Comparison of ENCODE assay signal across 19 mouse cellular contexts in the genomic region with DNA sequence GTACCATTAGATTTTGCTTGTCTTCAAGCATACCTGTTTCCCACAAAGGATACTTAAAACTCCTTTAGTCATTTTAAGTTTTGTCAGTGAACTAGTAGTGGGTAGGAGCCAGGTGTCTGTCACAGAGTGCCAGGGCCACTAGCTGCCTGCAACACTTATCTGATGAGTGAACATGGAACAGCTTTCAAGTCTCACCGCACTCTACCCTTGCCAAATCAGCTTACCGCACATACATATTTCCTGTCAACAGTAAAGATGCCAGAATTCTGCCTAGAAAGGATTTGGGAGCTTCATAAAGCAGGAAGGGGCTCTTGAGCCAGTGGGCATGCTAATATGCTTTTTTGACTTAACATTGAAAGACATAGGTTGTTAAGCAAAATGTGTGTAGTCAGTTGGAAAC.
A peak's percentile ranks its signal among the peaks of the same experiment; 100 is the strongest.
DNase-seq lines count a peak whose midpoint lies in the region; ATAC-seq lines count a peak whose summit lies in the region.
"Had no signal": no experiment of that assay in that cellular context is flagged by ENCODE, and none has a peak within 500 bp of the region (broad histone marks: within the 10 kb centered on the region; RNA-seq: fewer than 3 reads in every experiment).

No protein-coding gene starts in this region.

- intact Hi-C loops in heart, postnatal 10 days (cut with DNase I): loop anchor here (5.0 kb wide), 1 partner anchor 236 kb away; no protein-coding TSS in a partner anchor
- intact Hi-C loops in left cerebral cortex, postnatal 10 days (cut with DNase I): no loop called here

- no peaks in the 10 kb centered on the region for H3K27me3 ChIP-seq in heart, embryonic 10.5 days (ENCODE audit: insufficient read depth, poor library complexity, severe bottlenecking)
- H3K27me3 ChIP-seq: liver, embryonic 15.5 days; neural tube, embryonic 13.5 days had no signal

- peak overlapping the region; percentile 45; the same call in 1 of the 2 replicates for H3K27ac ChIP-seq in heart, embryonic 10.5 days
- H3K27ac ChIP-seq: hindbrain, embryonic 14.5 days; kidney, postnatal 0 days; liver, embryonic 15.5 days; neural tube, embryonic 13.5 days had no signal

- no peak for DNase-seq in heart, embryonic 10.5 days (ENCODE audit: low spot score)
- DNase-seq in heart, postnatal 10 days: no peak
- peak; percentile 74 for DNase-seq in thymus, postnatal 0 days (ENCODE audit: low spot score)
- DNase-seq in thymus, postnatal 25 days: no peak
- DNase-seq in Muller cell, postnatal 12 days (ENCODE audit: inconsistent ontology term): no peak
- DNase-seq in left cerebral cortex, postnatal 10 days (ENCODE audit: extremely low spot score in 1 of 2, low spot score in 2 of 2): no peak
- DNase-seq: adrenal gland, adult 2 months; B cell, adult 2 months; cerebellum, adult 11 months; cerebellum, postnatal 25 days; gastrocnemius, postnatal 14 days; lung, postnatal 10 days; right cerebral cortex, postnatal 14 days had no signal

- WGBS in heart, embryonic 10.5 days: 85% methylated on average over 2 of the region's 2 CpGs

- H3K4me3 ChIP-seq in heart, embryonic 10.5 days: no peak overlapping the region
- H3K4me3 ChIP-seq: liver, embryonic 15.5 days; neural tube, embryonic 13.5 days had no signal

- ATAC-seq in megakaryocyte, adult 5-6 weeks (ENCODE audit: poor library complexity, severe bottlenecking): 0 out of 2 replicates have a peak, but pooled peaks have one; percentile 10
- ATAC-seq: intestine, postnatal 0 days had no signal

- H3K9me3 ChIP-seq in heart, embryonic 10.5 days: no peaks in the 10 kb centered on the region
- H3K9me3 ChIP-seq: liver, embryonic 15.5 days; neural tube, embryonic 13.5 days had no signal

- H3K4me1 ChIP-seq in heart, embryonic 10.5 days: peaks cover 50% of the 10 kb centered on the region

- H3K36me3 ChIP-seq in heart, embryonic 10.5 days: peaks cover 11% of the 10 kb centered on the region; the same call in 1 of the 2 replicates
- H3K36me3 ChIP-seq: liver, embryonic 15.5 days had no signal
